Mouse (Mus musculus) olfactory bulb, adult 2 months (tissue): ENCODE results near the gene Ang4.

Experiments
- CTCF ChIP-seq: fragments of 200-500 bp; IDR thresholded peaks from 2 replicates; pipeline ENCODE4 v1.5.1; 2012; ENCODE audit warnings: low read depth, mild to moderate bottlenecking, low read length, moderate library complexity; ENCODE audit not compliant: insufficient read depth
- POLR2A ChIP-seq: fragments of 200-500 bp; IDR thresholded peaks from 2 replicates; pipeline ENCODE4 v1.6.1; 2012; ENCODE audit warnings: mild to moderate bottlenecking, low read depth, low read length, moderate library complexity; ENCODE audit not compliant: insufficient read depth

- TF ChIP-seq POLR2A (no peak), CTCF (no peak)
Measured at GRCm38 (mm10) chr14:51737967-51738366, 35.4 kb downstream of the Ang4 start.
